Mouse (Mus musculus): ENCODE results near the gene Wbp2. TPM values are rescaled to one million over a fixed set of nuclear protein-coding genes. Genes with fewer than 3 reads are reported as not detected.

Gene Wbp2
- 249 to 307 TPM (median 282 TPM) in 4 replicates for total RNA-seq (2023; ENCODE audit: inconsistent age)

GRCm38 (mm10) chr11:116086258-116087193 is at the start of gene Wbp2:
Gene Wbp2, minus strand, starts transcription at chr11:116086995.

GRCm38 (mm10) chr11:116130488-116131205 is 43.9 kb upstream of the Wbp2 start, which contains the start of gene Trim65:
Gene Trim65, minus strand, starts transcription at chr11:116131128.

GRCm38 (mm10) chr11:116127156-116127980 is 40.6 kb upstream of the Wbp2 start, which contains the start of gene Trim47:
Gene Trim47, minus strand, starts transcription at chr11:116127210.

GRCm38 (mm10) chr11:116077446-116078204 is 9.2 kb downstream of the Wbp2 start, which contains the start of gene Unc13d:
Gene Unc13d, minus strand, starts transcription at chr11:116077961.

GRCm38 (mm10) chr11:116030088-116030897 is 56.5 kb downstream of the Wbp2 start, which contains the start of gene Unk:
Gene Unk, plus strand, starts transcription at chr11:116030322.

Other genes with a start within 250 kb of the Wbp2 start
- 0.42 to 0.63 TPM (median 0.51 TPM) in 3 of 4 replicates, not detected in the other for gene Myo15b, start 228.6 kb downstream of the Wbp2 start, total RNA-seq (2023; ENCODE audit: inconsistent age)
- gene Smim5, start 187.0 kb downstream of the Wbp2 start, total RNA-seq (2023; ENCODE audit: inconsistent age) = not detected in 4 replicates
- not detected in 4 replicates for gene Smim6, start 175.0 kb downstream of the Wbp2 start, total RNA-seq (2023; ENCODE audit: inconsistent age)
- gene Sap30bp, start 153.7 kb downstream of the Wbp2 start, total RNA-seq (2023; ENCODE audit: inconsistent age) = 40.8 to 57.3 TPM (median 51.2 TPM) in 4 replicates
- gene Recql5, start 153.5 kb downstream of the Wbp2 start, total RNA-seq (2023; ENCODE audit: inconsistent age) = 62.1 to 67.9 TPM (median 67.1 TPM) in 4 replicates
- gene Itgb4, start 112.3 kb downstream of the Wbp2 start, total RNA-seq (2023; ENCODE audit: inconsistent age) = 0.19 to 1.2 TPM (median 0.44 TPM) in 4 replicates
- 16.3 to 20.2 TPM (median 18.7 TPM) in 4 replicates for gene Galk1, start 74.3 kb downstream of the Wbp2 start, total RNA-seq (2023; ENCODE audit: inconsistent age)
- gene H3f3b, start 59.0 kb downstream of the Wbp2 start, total RNA-seq (2023; ENCODE audit: inconsistent age) = 3,106 to 3,747 TPM (median 3,372 TPM) in 4 replicates
- 71.4 to 82.5 TPM (median 80.3 TPM) in 4 replicates for gene Unk, start 56.7 kb downstream of the Wbp2 start, total RNA-seq (2023; ENCODE audit: inconsistent age)
- gene Unc13d, start 9.0 kb downstream of the Wbp2 start, total RNA-seq (2023; ENCODE audit: inconsistent age) = 58.7 to 68.2 TPM (median 59.6 TPM) in 4 replicates
- 0.54 to 1.4 TPM (median 0.57 TPM) in 3 of 4 replicates, not detected in the other for gene Trim47, start 40.2 kb upstream of the Wbp2 start, total RNA-seq (2023; ENCODE audit: inconsistent age)
- gene Trim65, start 44.1 kb upstream of the Wbp2 start, total RNA-seq (2023; ENCODE audit: inconsistent age) = 35.0 to 42.1 TPM (median 37.0 TPM) in 4 replicates
- 53.7 to 79.8 TPM (median 64.1 TPM) in 4 replicates for gene Mrpl38, start 51.9 kb upstream of the Wbp2 start, total RNA-seq (2023; ENCODE audit: inconsistent age)
- gene Fbf1, start 81.2 kb upstream of the Wbp2 start, total RNA-seq (2023; ENCODE audit: inconsistent age) = 37.5 to 41.8 TPM (median 39.2 TPM) in 4 replicates
- gene Ten1, start 111.9 kb upstream of the Wbp2 start, total RNA-seq (2023; ENCODE audit: inconsistent age) = 43.7 to 50.4 TPM (median 47.7 TPM) in 4 replicates
- gene Acox1, start 112.0 kb upstream of the Wbp2 start, total RNA-seq (2023; ENCODE audit: inconsistent age) = 22.1 to 31.2 TPM (median 24.6 TPM) in 4 replicates
- 0.09 to 0.26 TPM (median 0.14 TPM) in 4 replicates for gene Evpl, start 151.1 kb upstream of the Wbp2 start, total RNA-seq (2023; ENCODE audit: inconsistent age)
- gene Srp68, start 187.2 kb upstream of the Wbp2 start, total RNA-seq (2023; ENCODE audit: inconsistent age) = 54.6 to 63.6 TPM (median 60.0 TPM) in 4 replicates
- gene Galr2, start 193.9 kb upstream of the Wbp2 start, total RNA-seq (2023; ENCODE audit: inconsistent age) = 0.42 TPM in 1 of 4 replicates, not detected in the others
- gene Exoc7, start 220.2 kb upstream of the Wbp2 start, total RNA-seq (2023; ENCODE audit: inconsistent age) = 57.5 to 66.5 TPM (median 60.3 TPM) in 4 replicates
- 0.99 to 2.1 TPM (median 1.2 TPM) in 4 replicates for gene Foxj1, start 248.4 kb upstream of the Wbp2 start, total RNA-seq (2023; ENCODE audit: inconsistent age)

Measured in B cell, adult (primary cell).